18 mouse cellular contexts compared by ENCODE assay signal in the genomic region with DNA sequence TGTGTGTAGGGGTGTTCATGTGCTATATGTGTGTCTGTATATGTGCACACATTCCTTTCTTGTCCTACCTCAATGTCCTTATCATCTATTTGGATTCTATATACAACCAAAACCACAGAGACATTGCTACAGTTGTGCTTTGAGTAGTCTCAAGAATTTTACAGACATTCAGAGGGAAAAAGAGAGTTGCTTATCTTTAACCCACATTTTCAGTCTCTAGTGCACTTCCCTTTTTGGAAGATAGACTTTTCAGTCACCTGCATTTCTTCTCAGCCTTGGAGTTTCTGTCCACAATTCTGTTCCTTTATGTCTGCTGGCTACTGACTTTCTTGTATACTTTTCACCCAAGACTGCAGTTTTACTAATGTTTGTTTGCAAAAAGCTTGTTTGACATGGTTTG.
"Had no signal": no experiment of that assay in that cellular context is flagged by ENCODE, and none has a peak within 500 bp of the region (broad histone marks: within the 10 kb centered on the region; RNA-seq: fewer than 3 reads in every experiment).

No protein-coding gene starts in this region.

- H3K4me3 ChIP-seq: kidney, embryonic 15.5 days; liver, embryonic 13.5 days; megakaryocyte, embryonic 14.5 days; midbrain, embryonic 10.5 days had no signal

- H3K9me3 ChIP-seq: kidney, embryonic 15.5 days; liver, embryonic 13.5 days; megakaryocyte, embryonic 14.5 days; midbrain, embryonic 10.5 days had no signal

- H3K4me1 ChIP-seq: kidney, embryonic 15.5 days; liver, embryonic 13.5 days; midbrain, embryonic 10.5 days had no signal

- H3K9ac ChIP-seq: kidney, embryonic 15.5 days; liver, embryonic 13.5 days had no signal

- H3K27me3 ChIP-seq: kidney, embryonic 15.5 days; liver, embryonic 13.5 days; megakaryocyte, embryonic 14.5 days had no signal

- H3K27ac ChIP-seq: kidney, embryonic 15.5 days; liver, embryonic 13.5 days; midbrain, embryonic 10.5 days; stomach, postnatal 0 days had no signal

- H3K36me3 ChIP-seq: kidney, embryonic 15.5 days; liver, embryonic 13.5 days; midbrain, embryonic 10.5 days had no signal

- ATAC-seq: intestine, postnatal 0 days had no signal

- DNase-seq: kidney, adult 8-10 months; kidney, postnatal 14 days; kidney, postnatal 4 days; liver, embryonic 13.5 days; lung, adult 2 months; lung, postnatal 14 days; lung, postnatal 4 days; midbrain, embryonic 14.5 days; right cerebral cortex, adult 18-20 months; right cerebral cortex, postnatal 14 days; right cerebral cortex, postnatal 4 days; thymus, adult 2 months; thymus, postnatal 14 days had no signal
